Mouse (Mus musculus): ENCODE measurements around the gene Usp21. TPM values are rescaled to one million over a fixed set of nuclear protein-coding genes. Genes with fewer than 3 reads are reported as not detected.
"Not testable (repeated sequence)": the region's sequence is repeated elsewhere in the genome, so short reads cannot be mapped to it uniquely, and the experiment has no call there.

Gene Usp21
- 99.8 and 106 TPM in 2 replicates for polyA plus RNA-seq (2015; fragmentation: Nextera tagmentation; extraction: Ambion mirVana)

- Histone ChIP-seq H3K4me2 (peak within 1 kb of the TSS; percentile 59), H3K9ac (peak within 1 kb of the TSS; percentile 94), H3K9me3 (no peaks in the 10 kb centered on the region), H3K36me3 (peaks cover 39% of the 10 kb centered on the region), H3K4me1 (replicated peaks) (peaks cover 26% of the 10 kb centered on the region), H3K4me3 (peak within 1 kb of the TSS; percentile 85), H3K27ac (replicated peaks) (peak within 1 kb of the TSS; percentile 95), H3K27me3 (no peaks in the 10 kb centered on the region)
- under 1% methylated on average over 46 of the region's 49 CpGs for WGBS
- ATAC-seq (ENCODE audit: low FRiP score, low read depth), result peak; percentile 94
Measured at GRCm38 (mm10) chr1:171287136-171288081, at the start of gene Usp21. Usp21 (minus strand) TSS chr1:171287991.

- no peak for ATAC-seq (ENCODE audit: low FRiP score, low read depth)
- under 1% methylated on average over 4 of the region's 4 CpGs for WGBS
- peak overlapping the region; percentile 88 for H3K4me2 ChIP-seq
Measured at GRCm38 (mm10) chr1:171330216-171330560, 42.4 kb upstream of the Usp21 start.

GRCm38 (mm10) chr1:171329433-171330215, 41.8 kb upstream of the Usp21 start:
- WGBS, result under 1% methylated on average over 42 of the region's 61 CpGs
- H3K4me1 ChIP-seq (replicated peaks), result peaks cover 33% of the 10 kb centered on the region

More at GRCm38 (mm10) chr1:171330216-171330560, 42.4 kb upstream of the Usp21 start:
- Histone ChIP-seq H3K27me3 (no peaks in the 10 kb centered on the region), H3K27ac (replicated peaks) (peak overlapping the region; percentile 99), H3K4me3 (peak overlapping the region; percentile 93), H3K36me3 (no peaks in the 10 kb centered on the region), H3K9me3 (no peaks in the 10 kb centered on the region), H3K9ac (peak overlapping the region; percentile 91), H3K4me1 (replicated peaks) (peaks cover 33% of the 10 kb centered on the region)

GRCm38 (mm10) chr1:171328839-171329432, 41.1 kb upstream of the Usp21 start, which contains the start of gene Dedd:
Dedd (plus strand) TSS chr1:171329145.
- H3K9ac ChIP-seq, result peak within 1 kb of the TSS; percentile 91
- peak within 1 kb of the TSS; percentile 99 for H3K27ac ChIP-seq (replicated peaks)
- H3K4me2 ChIP-seq, result peak within 1 kb of the TSS; percentile 88
- H3K36me3 ChIP-seq, result no peaks in the 10 kb centered on the region
- H3K4me1 ChIP-seq (replicated peaks), result peaks cover 33% of the 10 kb centered on the region
- no peaks in the 10 kb centered on the region for H3K9me3 ChIP-seq
- peak; percentile 96 for ATAC-seq (ENCODE audit: low FRiP score, low read depth)
- no peaks in the 10 kb centered on the region for H3K27me3 ChIP-seq
- H3K4me3 ChIP-seq, result peak within 1 kb of the TSS; percentile 93
- under 1% methylated on average over 47 of the region's 48 CpGs for WGBS

More at GRCm38 (mm10) chr1:171329433-171330215, 41.8 kb upstream of the Usp21 start:
- H3K9ac ChIP-seq, result peak overlapping the region; percentile 91
- H3K27ac ChIP-seq (replicated peaks), result peak overlapping the region; percentile 99
- H3K4me3 ChIP-seq, result peak overlapping the region; percentile 93
- peak overlapping the region; percentile 88 for H3K4me2 ChIP-seq
- ATAC-seq (ENCODE audit: low FRiP score, low read depth), result peak; percentile 84
- H3K27me3 ChIP-seq, result no peaks in the 10 kb centered on the region
- no peaks in the 10 kb centered on the region for H3K36me3 ChIP-seq
- H3K9me3 ChIP-seq, result no peaks in the 10 kb centered on the region

- no peaks in the 10 kb centered on the region for H3K36me3 ChIP-seq
- H3K27ac ChIP-seq (replicated peaks), result peak overlapping the region; percentile 99
- H3K9ac ChIP-seq, result peak overlapping the region; percentile 91
- no peaks in the 10 kb centered on the region for H3K9me3 ChIP-seq
- H3K27me3 ChIP-seq, result no peaks in the 10 kb centered on the region
- H3K4me3 ChIP-seq, result peak overlapping the region; percentile 93
- peaks cover 30% of the 10 kb centered on the region for H3K4me1 ChIP-seq (replicated peaks)
- WGBS, result 29% methylated on average over 9 of the region's 9 CpGs
- ATAC-seq (ENCODE audit: low FRiP score, low read depth), result peak; percentile 0; the same call in 1 of the 2 replicates
- H3K4me2 ChIP-seq, result peak overlapping the region; percentile 88
Measured at GRCm38 (mm10) chr1:171328244-171328643, 40.5 kb upstream of the Usp21 start.

DNA sequence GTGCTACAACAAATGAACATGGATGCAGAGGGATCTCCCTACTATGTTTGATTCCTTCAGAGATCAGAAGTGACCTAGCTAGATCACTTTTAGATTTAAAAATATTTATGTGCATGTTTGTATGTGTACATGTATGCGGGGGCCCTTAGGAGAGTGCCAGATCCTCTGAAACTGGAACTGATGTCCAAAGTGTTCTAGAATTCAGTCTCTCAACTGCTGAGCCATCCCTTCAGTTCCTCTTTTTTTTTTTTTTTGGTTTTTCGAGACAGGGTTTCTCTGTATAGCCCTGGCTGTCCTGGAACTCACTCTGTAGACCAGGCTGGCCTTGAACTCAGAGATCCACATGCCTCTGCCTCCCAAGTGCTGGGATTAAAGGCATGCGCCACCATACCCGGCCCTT, 38.8 kb upstream of the Usp21 start:
- H3K4me3 ChIP-seq; H3K9me3 ChIP-seq; ATAC-seq (ENCODE audit: low FRiP score, low read depth); H3K27ac ChIP-seq (replicated peaks); H3K4me2 ChIP-seq; H3K36me3 ChIP-seq; H3K27me3 ChIP-seq; H3K9ac ChIP-seq: not testable (repeated sequence)
- peaks cover 30% of the 10 kb centered on the region for H3K4me1 ChIP-seq (replicated peaks)
- 85% methylated on average over 4 of the region's 4 CpGs for WGBS

- Histone ChIP-seq H3K4me3 (no peak overlapping the region), H3K27ac (replicated peaks) (no peak overlapping the region), H3K9me3 (no peaks in the 10 kb centered on the region), H3K27me3 (no peaks in the 10 kb centered on the region), H3K36me3 (no peaks in the 10 kb centered on the region), H3K4me2 (no peak overlapping the region), H3K9ac (no peak overlapping the region; the same call in 1 of the 2 replicates), H3K4me1 (replicated peaks) (peaks cover 21% of the 10 kb centered on the region)
- 92% methylated on average over 2 of the region's 2 CpGs for WGBS
- no peak for ATAC-seq (ENCODE audit: low FRiP score, low read depth)
Measured at GRCm38 (mm10) chr1:171325571-171325970, 37.8 kb upstream of the Usp21 start.

- ATAC-seq (ENCODE audit: low FRiP score, low read depth), result no peak; the same call in 1 of the 2 replicates
Measured at GRCm38 (mm10) chr1:171322012-171322411, 34.2 kb upstream of the Usp21 start.

GRCm38 (mm10) chr1:171321415-171321814, 33.6 kb upstream of the Usp21 start:
- ATAC-seq (ENCODE audit: low FRiP score, low read depth), result no peak
- H3K9ac ChIP-seq, result no peak overlapping the region
- H3K9me3 ChIP-seq, result no peaks in the 10 kb centered on the region
- no peaks in the 10 kb centered on the region for H3K4me1 ChIP-seq (replicated peaks)
- no peak overlapping the region for H3K4me2 ChIP-seq
- H3K27me3 ChIP-seq, result no peaks in the 10 kb centered on the region
- H3K27ac ChIP-seq (replicated peaks), result no peak overlapping the region
- no peaks in the 10 kb centered on the region for H3K36me3 ChIP-seq
- no peak overlapping the region for H3K4me3 ChIP-seq

More at GRCm38 (mm10) chr1:171322012-171322411, 34.2 kb upstream of the Usp21 start:
- Histone ChIP-seq H3K9me3 (no peaks in the 10 kb centered on the region), H3K27me3 (no peaks in the 10 kb centered on the region), H3K27ac (replicated peaks) (no peak overlapping the region), H3K4me3 (no peak overlapping the region), H3K4me2 (no peak overlapping the region), H3K9ac (no peak overlapping the region), H3K36me3 (no peaks in the 10 kb centered on the region), H3K4me1 (replicated peaks) (peaks cover under 1% of the 10 kb centered on the region)
- 73% methylated on average over 1 of the region's 1 CpGs for WGBS

- Histone ChIP-seq H3K9me3 (no peaks in the 10 kb centered on the region), H3K4me3 (no peak overlapping the region), H3K9ac (no peak overlapping the region), H3K4me1 (replicated peaks) (no peaks in the 10 kb centered on the region), H3K4me2 (no peak overlapping the region), H3K27ac (replicated peaks) (no peak overlapping the region), H3K36me3 (no peaks in the 10 kb centered on the region), H3K27me3 (no peaks in the 10 kb centered on the region)
- 9% methylated on average over 5 of the region's 5 CpGs for WGBS
- ATAC-seq (ENCODE audit: low FRiP score, low read depth), result no peak
Measured at GRCm38 (mm10) chr1:171320151-171320550, 32.4 kb upstream of the Usp21 start.

GRCm38 (mm10) chr1:171319748-171320147, 32.0 kb upstream of the Usp21 start:
- no peak for ATAC-seq (ENCODE audit: low FRiP score, low read depth)
- Histone ChIP-seq H3K9me3 (no peaks in the 10 kb centered on the region), H3K9ac (no peak overlapping the region), H3K4me2 (no peak overlapping the region), H3K4me1 (replicated peaks) (no peaks in the 10 kb centered on the region), H3K36me3 (no peaks in the 10 kb centered on the region), H3K27me3 (no peaks in the 10 kb centered on the region), H3K27ac (replicated peaks) (no peak overlapping the region), H3K4me3 (no peak overlapping the region)
- 10% methylated on average over 7 of the region's 7 CpGs for WGBS

Measured in hindbrain, embryonic 15.5 days (tissue).